Mouse (Mus musculus) cerebellum, adult 2 months (tissue): ENCODE data around the gene Shc4. TPM values are rescaled to one million over a fixed set of nuclear protein-coding genes. Genes with fewer than 3 reads are reported as not detected.
A peak's percentile ranks its signal among the peaks of the same experiment; 100 is the strongest.

Experiments used
- DNase-seq, 2 experiments: peaks; one replicate each; pipeline ENCODE4 v3.0.0; 2021
- H3K27ac ChIP-seq: fragments of 200-500 bp; 2 replicates; pipeline ENCODE4 v1.5.1; 2012; ENCODE audit warnings: low read length, control low read depth, inconsistent platforms; ENCODE audit not compliant: insufficient read depth
- H3K27me3 ChIP-seq: fragments of 200-500 bp; 2 replicates; pipeline ENCODE4 v1.6.1; 2012; ENCODE audit warnings: inconsistent platforms, mild to moderate bottlenecking, low read length, moderate library complexity; ENCODE audit not compliant: control insufficient read depth, insufficient read depth
- H3K4me1 ChIP-seq: fragments of 200-500 bp; 2 replicates; pipeline ENCODE4 v1.6.1; 2011; ENCODE audit warnings: low read length; ENCODE audit not compliant: control insufficient read depth, insufficient read depth
- H3K4me3 ChIP-seq: fragments of 200-500 bp; replicated peaks from 2 replicates; pipeline ENCODE3; 2011; ENCODE audit warnings: mild to moderate bottlenecking, low read depth, low read length, control low read depth; ENCODE audit not compliant: insufficient read depth
- CTCF ChIP-seq: fragments of 200-500 bp; IDR thresholded peaks from 2 replicates; pipeline ENCODE4 v1.5.1; 2011; ENCODE audit warnings: low read depth, mild to moderate bottlenecking, control low read depth, low read length, moderate library complexity, borderline replicate concordance; ENCODE audit not compliant: insufficient read depth
- POLR2A ChIP-seq: fragments of 200-500 bp; IDR thresholded peaks from 2 replicates; pipeline ENCODE4 v1.6.1; 2011; ENCODE audit warnings: low read length, control low read depth, borderline replicate concordance; ENCODE audit not compliant: insufficient read depth
- WGBS: fragments of 180-500 bp; shearing (Covaris S2); methylation state at CpG from one replicate; pipeline ENCODE4 v1.1.7; 2018; 5-methylcytosine and 5-hydroxymethylcytosine counted together
- polyA plus RNA-seq: library from polyadenylated mRNA; depleted of rRNA; stranded (reverse); fragments of >200 nt; gene quantifications from 2 replicates; pipeline ENCODE4 v1.2.3, GENCODE M21; 2012; rRNA removed

Gene Shc4
- 6.7 and 7.0 TPM in 2 replicates for polyA plus RNA-seq

- Histone ChIP-seq H3K27ac (no peak within 1 kb of the TSS), H3K27me3 (no peaks in the 10 kb centered on the region), H3K4me3 (peak within 1 kb of the TSS; percentile 60), H3K4me1 (no peaks in the 10 kb centered on the region)
- WGBS, result 1% methylated on average over 15 of the region's 15 CpGs
- TF ChIP-seq POLR2A (no peak), CTCF (no peak)
- peak in 1 of 2 experiments; percentile 51 for DNase-seq
Measured at GRCm38 (mm10) chr2:125724086-125724430, at the start of gene Shc4. Shc4 (minus strand) TSS chr2:125724148.

- H3K4me1 ChIP-seq, result no peaks in the 10 kb centered on the region
- no peak overlapping the region for H3K4me3 ChIP-seq
- H3K27me3 ChIP-seq, result no peaks in the 10 kb centered on the region; the same call in 1 of the 2 replicates
- TF ChIP-seq CTCF (peak; percentile 70), POLR2A (no peak)
- no peak overlapping the region for H3K27ac ChIP-seq
- WGBS, result 43% methylated on average over 3 of the region's 3 CpGs
- peak in 1 of 2 experiments; percentile 23 for DNase-seq
Measured at GRCm38 (mm10) chr2:125765029-125765428, 41.1 kb upstream of the Shc4 start.

GRCm38 (mm10) chr2:125764531-125764930, 40.6 kb upstream of the Shc4 start:
- DNase-seq, result no peak
- Histone ChIP-seq H3K4me3 (no peak overlapping the region), H3K27ac (no peak overlapping the region), H3K4me1 (no peaks in the 10 kb centered on the region), H3K27me3 (no peaks in the 10 kb centered on the region; the same call in 1 of the 2 replicates)
- WGBS, result 88% methylated on average over 5 of the region's 5 CpGs
- TF ChIP-seq CTCF, result no peak
- TF ChIP-seq POLR2A, result no peak

- TF ChIP-seq POLR2A, result no peak
- TF ChIP-seq CTCF, result no peak
- no peak overlapping the region for H3K4me3 ChIP-seq
- DNase-seq, result no peak
- H3K4me1 ChIP-seq, result no peaks in the 10 kb centered on the region
- H3K27ac ChIP-seq, result no peak overlapping the region
- 92% methylated on average over 2 of the region's 2 CpGs for WGBS
- H3K27me3 ChIP-seq, result no peaks in the 10 kb centered on the region
Measured at GRCm38 (mm10) chr2:125749330-125749729, 25.4 kb upstream of the Shc4 start.

GRCm38 (mm10) chr2:125739338-125739737, 15.4 kb upstream of the Shc4 start:
- TF ChIP-seq POLR2A (no peak), CTCF (no peak)
- 78% methylated on average over 6 of the region's 6 CpGs for WGBS
- no peaks in the 10 kb centered on the region for H3K27me3 ChIP-seq
- no peaks in the 10 kb centered on the region for H3K4me1 ChIP-seq
- H3K4me3 ChIP-seq, result no peak overlapping the region
- DNase-seq, result no peak
- H3K27ac ChIP-seq, result no peak overlapping the region

- Histone ChIP-seq H3K27ac (no peak overlapping the region), H3K4me1 (no peaks in the 10 kb centered on the region), H3K27me3 (no peaks in the 10 kb centered on the region), H3K4me3 (no peak overlapping the region)
- 70% methylated on average over 5 of the region's 5 CpGs for WGBS
- DNase-seq, result no peak
- TF ChIP-seq POLR2A (no peak), CTCF (no peak)
Measured at GRCm38 (mm10) chr2:125738718-125739117, 14.8 kb upstream of the Shc4 start.

GRCm38 (mm10) chr2:125736025-125736343, 12.0 kb upstream of the Shc4 start:
- H3K4me1 ChIP-seq, result peaks cover 5% of the 10 kb centered on the region; the same call in 1 of the 2 replicates
- no peak overlapping the region for H3K4me3 ChIP-seq
- no peak for DNase-seq
- H3K27me3 ChIP-seq, result no peaks in the 10 kb centered on the region
- TF ChIP-seq POLR2A (no peak), CTCF (no peak)
- H3K27ac ChIP-seq, result no peak overlapping the region

GRCm38 (mm10) chr2:125735333-125736024, 11.5 kb upstream of the Shc4 start:
- Histone ChIP-seq H3K27ac (no peak overlapping the region), H3K27me3 (no peaks in the 10 kb centered on the region), H3K4me1 (peaks cover 5% of the 10 kb centered on the region; the same call in 1 of the 2 replicates), H3K4me3 (no peak overlapping the region)
- no peak for TF ChIP-seq CTCF
- TF ChIP-seq POLR2A, result no peak
- no peak for DNase-seq
- WGBS, result 63% methylated on average over 2 of the region's 2 CpGs
